Mouse (Mus musculus) olfactory bulb, adult 2 months (tissue): ENCODE data around the gene Hint2. TPM values are rescaled to one million over a fixed set of nuclear protein-coding genes. Genes with fewer than 3 reads are reported as not detected.

Source experiments
- H3K27ac ChIP-seq: fragments of 200-500 bp; 2 replicates; pipeline ENCODE4 v1.5.1; 2012; ENCODE audit warnings: low read depth, low read length; ENCODE audit not compliant: insufficient read depth
- H3K4me1 ChIP-seq: fragments of 200-500 bp; 2 replicates; pipeline ENCODE4 v1.6.1; 2012; ENCODE audit warnings: low read length; ENCODE audit not compliant: control insufficient read depth, insufficient read depth
- H3K4me3 ChIP-seq: fragments of 200-500 bp; 2 replicates; pipeline ENCODE4 v1.5.1; 2012; ENCODE audit warnings: mild to moderate bottlenecking, low read depth, low read length, moderate library complexity; ENCODE audit not compliant: insufficient read depth
- CTCF ChIP-seq: fragments of 200-500 bp; IDR thresholded peaks from 2 replicates; pipeline ENCODE4 v1.5.1; 2012; ENCODE audit warnings: low read depth, mild to moderate bottlenecking, low read length, moderate library complexity; ENCODE audit not compliant: insufficient read depth
- POLR2A ChIP-seq: fragments of 200-500 bp; IDR thresholded peaks from 2 replicates; pipeline ENCODE4 v1.6.1; 2012; ENCODE audit warnings: mild to moderate bottlenecking, low read depth, low read length, moderate library complexity; ENCODE audit not compliant: insufficient read depth
- WGBS: fragments of 180-500 bp; shearing (Covaris S2); methylation state at CpG from one replicate; pipeline ENCODE4 v1.1.7; 2018; 5-methylcytosine and 5-hydroxymethylcytosine counted together
- polyA plus RNA-seq: library from polyadenylated mRNA; stranded (reverse); fragments of >200 nt; gene quantifications from 2 replicates; pipeline ENCODE4 v1.2.4, GENCODE M21; 2012; ENCODE audit warnings: low replicate concordance; ENCODE audit not compliant: missing spikeins, insufficient read depth, insufficient read length

Gene Hint2
- not detected in 2 replicates for polyA plus RNA-seq

- peak; percentile 98 for TF ChIP-seq POLR2A
- TF ChIP-seq CTCF = no peak
- peak within 1 kb of the TSS; percentile 89 for H3K27ac ChIP-seq
- H3K4me3 ChIP-seq = peak within 1 kb of the TSS; percentile 74
- peaks cover 9% of the 10 kb centered on the region; the same call in 1 of the 2 replicates for H3K4me1 ChIP-seq
- WGBS = under 1% methylated on average over 34 of the region's 34 CpGs
Measured at GRCm38 (mm10) chr4:43656339-43657109, at the start of gene Hint2. Hint2 (minus strand) TSS chr4:43656466.

DNA sequence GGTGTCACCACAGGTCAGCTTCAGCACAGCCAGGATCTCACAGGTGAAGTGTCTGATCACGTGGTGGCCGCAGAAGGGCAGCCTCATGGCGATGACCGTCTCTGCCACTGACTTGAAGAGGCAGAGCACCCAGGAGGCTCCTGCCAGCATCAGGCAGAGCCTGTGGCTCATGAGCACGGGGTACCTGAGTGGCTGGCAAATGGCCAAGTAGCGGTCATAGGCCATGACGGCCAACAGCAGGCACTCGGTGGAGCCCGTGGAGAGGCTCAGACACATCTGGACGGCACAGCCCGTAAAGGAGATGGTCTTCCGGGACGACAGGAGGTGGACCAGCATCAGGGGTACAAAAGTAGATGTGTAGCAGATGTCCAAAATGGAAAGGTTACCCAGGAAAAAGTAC is 49.7 kb upstream of the Hint2 start:
- Histone ChIP-seq H3K27ac (no peak overlapping the region), H3K4me1 (no peaks in the 10 kb centered on the region; the same call in 1 of the 2 replicates), H3K4me3 (no peak overlapping the region)
- TF ChIP-seq CTCF = no peak
- TF ChIP-seq POLR2A = no peak
- 89% methylated on average over 13 of the region's 13 CpGs for WGBS

DNA sequence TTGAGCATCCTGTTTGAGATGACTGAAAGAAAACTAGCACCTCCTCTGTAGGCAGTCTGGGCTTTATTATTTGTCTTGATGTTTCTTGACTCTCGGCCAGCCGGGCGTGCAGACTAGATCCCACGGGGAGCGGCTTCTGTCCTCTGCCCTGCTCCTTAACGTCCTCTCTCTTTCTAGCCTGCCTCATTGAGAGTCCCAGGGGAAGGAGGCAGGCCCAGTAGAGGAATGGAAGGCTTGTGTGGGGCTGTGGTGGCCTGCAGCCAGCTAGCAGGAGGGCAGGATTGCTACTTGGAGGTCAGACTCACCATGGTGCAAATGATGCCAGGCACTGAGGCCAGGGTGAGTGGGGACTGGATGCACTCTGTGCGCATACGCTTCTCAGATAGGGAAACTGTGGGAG is 47.6 kb upstream of the Hint2 start:
- 74% methylated on average over 8 of the region's 8 CpGs for WGBS
- no peaks in the 10 kb centered on the region; the same call in 1 of the 2 replicates for H3K4me1 ChIP-seq
- no peak overlapping the region for H3K27ac ChIP-seq
- H3K4me3 ChIP-seq = no peak overlapping the region
- no peak for TF ChIP-seq CTCF
- TF ChIP-seq POLR2A = no peak

DNA sequence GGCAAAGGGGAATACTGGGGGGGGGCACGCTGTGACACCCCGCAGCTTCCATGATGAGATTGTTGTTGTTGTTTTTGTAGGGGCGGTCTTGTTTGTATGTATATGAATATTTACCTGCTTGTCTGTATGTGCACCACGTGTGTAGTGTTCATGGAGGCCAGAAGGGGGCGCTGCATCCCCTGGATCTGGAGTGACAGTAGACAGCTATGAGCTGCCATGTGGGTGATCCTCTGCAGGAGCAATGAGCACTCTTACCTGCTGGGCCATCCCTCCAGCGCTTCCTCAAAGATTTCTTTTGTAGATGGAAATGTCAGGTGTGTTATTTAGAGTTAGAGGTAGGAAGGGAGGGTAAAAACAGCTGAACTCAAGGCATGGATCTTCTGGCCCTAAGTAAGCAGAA is 47.2 kb upstream of the Hint2 start:
- Histone ChIP-seq H3K27ac (no peak overlapping the region), H3K4me3 (no peak overlapping the region), H3K4me1 (no peaks in the 10 kb centered on the region; the same call in 1 of the 2 replicates)
- no peak for TF ChIP-seq CTCF
- no peak for TF ChIP-seq POLR2A
- 81% methylated on average over 6 of the region's 6 CpGs for WGBS

- H3K4me1 ChIP-seq = no peaks in the 10 kb centered on the region; the same call in 1 of the 2 replicates
- H3K4me3 ChIP-seq = no peak within 1 kb of the TSS
- 94% methylated on average over 6 of the region's 6 CpGs for WGBS
- H3K27ac ChIP-seq = no peak within 1 kb of the TSS
- TF ChIP-seq CTCF = no peak
- no peak for TF ChIP-seq POLR2A
Measured at GRCm38 (mm10) chr4:43700707-43701106, 44.4 kb upstream of the Hint2 start, which contains the start of gene Olfr70. Olfr70 (minus strand) TSS chr4:43700807.

DNA sequence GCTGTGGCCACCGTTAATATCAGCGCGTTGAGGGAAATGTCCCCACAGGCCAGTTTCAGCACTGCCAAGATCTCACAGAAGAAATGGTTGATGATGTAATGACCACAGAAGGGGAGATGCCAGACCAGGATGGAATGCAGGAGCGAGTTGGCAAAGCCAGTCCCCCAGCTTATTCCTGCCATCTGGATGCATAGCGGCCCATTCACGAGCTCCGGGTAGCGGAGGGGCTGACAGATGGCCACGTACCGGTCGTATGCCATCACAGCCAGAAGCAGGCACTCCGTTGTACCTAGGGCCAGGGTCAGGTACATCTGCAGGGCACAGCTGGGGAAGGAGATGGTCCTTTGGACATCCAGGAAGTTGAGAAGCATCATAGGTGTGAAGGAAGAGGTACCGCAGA is 40.3 kb upstream of the Hint2 start:
- TF ChIP-seq CTCF (no peak), POLR2A (0 out of 2 replicates have a peak, but pooled peaks have one; percentile 17)
- Histone ChIP-seq H3K4me3 (no peak overlapping the region), H3K27ac (no peak overlapping the region), H3K4me1 (no peaks in the 10 kb centered on the region)
- 82% methylated on average over 13 of the region's 13 CpGs for WGBS

GRCm38 (mm10) chr4:43695249-43695671 is 39.0 kb upstream of the Hint2 start:
- peaks cover 5% of the 10 kb centered on the region; the same call in 1 of the 2 replicates for H3K4me1 ChIP-seq
- no peak overlapping the region for H3K4me3 ChIP-seq
- H3K27ac ChIP-seq = no peak overlapping the region
- WGBS = 29% methylated on average over 9 of the region's 9 CpGs
- TF ChIP-seq CTCF = no peak
- TF ChIP-seq POLR2A = no peak

GRCm38 (mm10) chr4:43694439-43695248 is 38.4 kb upstream of the Hint2 start:
- 97% methylated on average over 1 of the region's 1 CpGs for WGBS
- peaks cover 8% of the 10 kb centered on the region; the same call in 1 of the 2 replicates for H3K4me1 ChIP-seq
- H3K4me3 ChIP-seq = no peak overlapping the region
- TF ChIP-seq POLR2A = no peak
- no peak for TF ChIP-seq CTCF
- no peak overlapping the region for H3K27ac ChIP-seq
